Mouse (Mus musculus) liver, embryonic 13.5 days (tissue): ENCODE data around the gene Hpd. TPM values are rescaled to one million over a fixed set of nuclear protein-coding genes. Genes with fewer than 3 reads are reported as not detected.

Experiments
- ATAC-seq: fragments of 200-750 bp; cut with Nextera tagmentation; 2 replicates; pipeline ENCODE4 v1.8.0; 2017; ENCODE audit warnings: low read depth, mild to moderate bottlenecking, moderate number of reproducible peaks, moderate library complexity
- DNase-seq: peaks from one replicate; pipeline ENCODE4 v3.0.0; 2022
- H3K27ac ChIP-seq: fragments of 300-500 bp; sonication (generic); 2 replicates; pipeline ENCODE4 v1.5.1; 2015; ENCODE audit warnings: moderate library complexity, mild to moderate bottlenecking, inconsistent platforms
- H3K27me3 ChIP-seq: fragments of 300-500 bp; sonication (generic); 2 replicates; pipeline ENCODE4 v1.6.1; 2015; ENCODE audit warnings: mild to moderate bottlenecking, inconsistent platforms
- H3K36me3 ChIP-seq: fragments of 300-500 bp; sonication (generic); 2 replicates; pipeline ENCODE4 v1.6.1; 2015; ENCODE audit warnings: mild to moderate bottlenecking, inconsistent platforms
- H3K4me1 ChIP-seq: fragments of 300-500 bp; sonication (generic); replicated peaks from 2 replicates; pipeline ENCODE4 v1.6.1; 2015; ENCODE audit warnings: inconsistent platforms
- H3K4me2 ChIP-seq: fragments of 300-500 bp; sonication (generic); 2 replicates; pipeline ENCODE4 v1.6.1; 2015; ENCODE audit warnings: inconsistent platforms, mild to moderate bottlenecking, moderate library complexity
- H3K4me3 ChIP-seq: fragments of 300-500 bp; sonication (generic); replicated peaks from 2 replicates; pipeline ENCODE4 v1.5.1; 2015; ENCODE audit warnings: mild to moderate bottlenecking, inconsistent platforms
- H3K9ac ChIP-seq: fragments of 300-500 bp; sonication (generic); 2 replicates; pipeline ENCODE4 v1.6.1; 2015; ENCODE audit warnings: mild to moderate bottlenecking, inconsistent platforms
- H3K9me3 ChIP-seq: fragments of 300-500 bp; sonication (generic); replicated peaks from 2 replicates; pipeline ENCODE4 v1.6.1; 2016; ENCODE audit warnings: inconsistent platforms
- WGBS: fragments of 180-500 bp; shearing (Covaris S2); methylation state at CpG from one replicate; pipeline ENCODE4 v1.1.7; 2015; ENCODE audit not compliant: insufficient replicate concordance; 5-methylcytosine and 5-hydroxymethylcytosine counted together
- polyA plus RNA-seq: library from polyadenylated mRNA; unstranded; fragments of >200 nt; fragmentation: Nextera tagmentation; extraction: Ambion mirVana; gene quantifications from 2 replicates; pipeline ENCODE4 v1.2.1, GENCODE M21; 2015

Gene Hpd
- polyA plus RNA-seq, 1 experiment from 2014 or later: 12.4 TPM

DNA sequence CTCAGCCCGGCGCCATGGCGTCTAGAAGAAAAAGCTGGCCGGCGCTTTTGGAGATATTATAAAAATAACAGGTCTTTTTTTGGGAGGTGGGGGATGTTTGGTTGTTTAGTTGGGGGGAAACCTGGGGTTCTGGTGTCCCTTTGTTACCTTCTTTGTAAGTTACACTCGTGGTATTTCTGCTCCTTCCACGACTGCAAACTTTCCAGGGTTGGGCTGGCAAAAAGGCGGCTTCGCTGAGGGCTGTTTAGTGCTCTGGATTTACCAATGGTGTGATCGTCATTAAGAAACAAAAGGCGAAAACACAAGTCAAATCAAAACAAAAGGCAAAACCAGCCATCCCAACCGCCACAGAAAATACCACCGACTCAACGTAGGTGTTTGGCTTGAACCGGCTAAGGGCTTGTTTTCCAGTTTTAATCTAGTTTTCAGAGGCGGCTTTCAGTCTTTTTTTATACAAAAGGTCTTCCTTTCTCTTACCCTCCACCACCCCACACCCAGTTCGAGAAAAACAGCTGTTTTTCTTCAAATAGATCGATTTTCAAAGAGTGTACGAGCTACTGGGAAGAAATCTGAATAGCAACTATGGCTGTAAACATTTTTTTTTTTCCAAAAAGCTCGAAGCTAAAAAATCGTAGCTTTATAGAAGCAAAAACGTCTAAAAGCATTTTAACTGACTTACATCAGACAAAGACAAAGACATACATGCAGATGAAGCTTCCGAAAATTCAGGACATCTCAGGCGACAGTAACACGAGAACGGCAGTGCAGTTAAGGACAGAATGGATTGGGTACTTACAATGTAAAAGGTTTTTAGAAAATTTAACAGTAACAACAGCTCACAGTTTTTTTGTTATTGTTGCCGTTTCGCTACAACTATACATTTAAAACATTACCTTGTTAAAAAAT is 42.6 kb downstream of the Hpd start:
- no peaks in the 10 kb centered on the region for H3K27me3 ChIP-seq
- H3K9me3 ChIP-seq: no peaks in the 10 kb centered on the region
- 2% methylated on average over 28 of the region's 28 CpGs for WGBS
- H3K4me1 ChIP-seq: peaks cover 69% of the 10 kb centered on the region
- H3K4me2 ChIP-seq: peak overlapping the region; percentile 100
- H3K27ac ChIP-seq: peak overlapping the region; percentile 100
- DNase-seq: no peak
- no peak for ATAC-seq
- H3K9ac ChIP-seq: peak overlapping the region; percentile 100
- peaks cover 20% of the 10 kb centered on the region for H3K36me3 ChIP-seq
- peak overlapping the region; percentile 96 for H3K4me3 ChIP-seq

DNA sequence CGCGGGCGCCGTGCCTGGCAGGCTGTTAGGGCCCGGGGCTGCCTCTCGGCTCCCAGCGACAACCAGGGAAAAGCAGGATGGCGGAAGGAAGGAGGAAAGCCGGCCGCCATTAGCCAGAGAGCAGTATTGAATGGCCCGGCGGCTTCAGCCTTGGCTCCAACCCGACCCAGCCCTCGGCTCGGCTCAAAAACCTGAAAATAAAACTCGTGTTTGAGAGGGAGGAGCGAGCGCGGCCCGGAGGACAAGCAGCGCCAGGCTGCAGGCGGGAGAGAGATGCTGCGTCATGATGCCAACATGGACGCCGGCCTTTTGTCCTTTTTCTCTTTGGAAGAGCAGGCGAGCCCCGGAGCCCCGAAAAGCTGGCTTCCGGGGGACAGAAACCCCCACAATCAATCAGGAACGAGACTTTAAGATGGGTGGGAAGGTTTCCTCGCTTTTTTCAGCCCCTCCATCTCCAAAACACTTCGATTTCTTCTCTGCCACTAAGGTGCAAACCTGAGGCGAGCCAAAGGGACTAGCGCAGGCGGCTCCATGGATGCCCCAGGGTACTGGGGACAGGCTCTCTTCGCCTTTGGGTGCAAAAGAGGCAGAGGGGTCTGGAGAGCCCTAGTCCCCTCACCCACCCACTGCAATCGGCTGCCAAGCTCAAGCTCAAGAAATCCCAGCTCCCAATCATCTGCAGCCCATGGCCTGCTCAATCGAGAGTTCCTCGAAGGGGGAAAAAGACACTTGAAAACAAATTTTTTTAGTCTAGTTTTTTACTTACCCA is 43.4 kb downstream of the Hpd start:
- Histone ChIP-seq H3K9me3 (no peaks in the 10 kb centered on the region), H3K27me3 (no peaks in the 10 kb centered on the region), H3K9ac (peak overlapping the region; percentile 100), H3K36me3 (peaks cover 23% of the 10 kb centered on the region), H3K4me3 (peak overlapping the region; percentile 96), H3K4me1 (peaks cover 69% of the 10 kb centered on the region), H3K4me2 (peak overlapping the region; percentile 100), H3K27ac (peak overlapping the region; percentile 100)
- 1% methylated on average over 39 of the region's 39 CpGs for WGBS
- DNase-seq: peak; percentile 80
- no peak for ATAC-seq

DNA sequence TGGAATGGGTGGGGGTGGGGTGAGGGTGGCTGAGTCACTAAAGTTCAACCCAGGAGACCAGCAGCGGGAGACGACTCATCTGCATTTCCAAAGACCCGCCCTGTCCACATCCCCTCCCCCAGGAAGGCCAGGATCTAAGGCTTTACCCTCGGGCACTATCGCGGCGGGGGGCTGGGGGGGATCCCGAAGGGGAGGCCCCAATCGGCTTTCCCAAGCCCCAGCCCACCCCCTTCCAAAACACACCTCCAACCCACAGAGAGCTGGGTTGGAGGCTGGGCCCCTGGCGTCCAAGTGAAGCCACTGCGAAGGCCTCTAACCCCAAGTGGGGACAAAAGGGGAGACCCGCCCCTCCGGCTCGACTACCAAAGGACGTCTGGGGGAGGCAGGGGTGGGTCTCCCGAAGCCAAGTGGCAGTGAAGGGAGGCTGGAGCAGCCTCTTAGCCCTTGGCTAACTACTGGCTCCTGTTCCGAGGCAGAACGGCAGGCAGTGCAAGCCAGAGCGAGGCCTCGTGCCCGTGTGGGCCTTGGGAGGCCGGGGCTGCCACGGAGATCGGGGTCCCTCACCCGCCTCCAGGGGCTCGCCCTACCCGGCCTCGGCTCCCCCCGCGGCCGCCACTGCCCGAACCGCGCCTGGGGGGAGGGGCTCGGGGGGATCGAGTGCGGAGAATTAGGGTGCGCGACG is 44.2 kb downstream of the Hpd start:
- peak; percentile 49 for ATAC-seq

DNA sequence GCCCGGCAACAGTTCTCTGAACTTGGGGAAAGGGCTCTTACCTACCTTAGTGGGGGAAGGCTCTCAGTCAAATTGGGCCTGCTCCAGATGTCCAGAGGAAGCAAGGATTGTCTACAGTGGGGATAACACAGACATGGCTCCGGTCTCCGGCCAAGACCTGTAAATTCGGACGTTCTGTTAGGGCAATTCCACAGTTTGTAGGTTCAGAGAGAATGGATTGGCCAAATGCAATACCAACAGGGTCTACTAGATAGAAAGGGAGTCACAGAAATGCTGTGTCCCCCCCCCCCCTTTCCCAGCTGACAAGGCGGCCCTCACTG is 44.7 kb downstream of the Hpd start:
- no peak for ATAC-seq
- 4% methylated on average over 6 of the region's 6 CpGs for WGBS
- H3K4me1 ChIP-seq: peaks cover 69% of the 10 kb centered on the region

More for the DNA sequence above, 44.2 kb downstream of the Hpd start:
- H3K36me3 ChIP-seq: peaks cover 28% of the 10 kb centered on the region
- peak overlapping the region; percentile 100 for H3K27ac ChIP-seq
- peak overlapping the region; percentile 100 for H3K4me2 ChIP-seq
- under 1% methylated on average over 40 of the region's 40 CpGs for WGBS
- peak overlapping the region; percentile 100 for H3K9ac ChIP-seq
- H3K27me3 ChIP-seq: no peaks in the 10 kb centered on the region
- H3K4me3 ChIP-seq: peak overlapping the region; percentile 96
- peaks cover 69% of the 10 kb centered on the region for H3K4me1 ChIP-seq
- H3K9me3 ChIP-seq: no peaks in the 10 kb centered on the region
- DNase-seq: peak; percentile 64

DNA sequence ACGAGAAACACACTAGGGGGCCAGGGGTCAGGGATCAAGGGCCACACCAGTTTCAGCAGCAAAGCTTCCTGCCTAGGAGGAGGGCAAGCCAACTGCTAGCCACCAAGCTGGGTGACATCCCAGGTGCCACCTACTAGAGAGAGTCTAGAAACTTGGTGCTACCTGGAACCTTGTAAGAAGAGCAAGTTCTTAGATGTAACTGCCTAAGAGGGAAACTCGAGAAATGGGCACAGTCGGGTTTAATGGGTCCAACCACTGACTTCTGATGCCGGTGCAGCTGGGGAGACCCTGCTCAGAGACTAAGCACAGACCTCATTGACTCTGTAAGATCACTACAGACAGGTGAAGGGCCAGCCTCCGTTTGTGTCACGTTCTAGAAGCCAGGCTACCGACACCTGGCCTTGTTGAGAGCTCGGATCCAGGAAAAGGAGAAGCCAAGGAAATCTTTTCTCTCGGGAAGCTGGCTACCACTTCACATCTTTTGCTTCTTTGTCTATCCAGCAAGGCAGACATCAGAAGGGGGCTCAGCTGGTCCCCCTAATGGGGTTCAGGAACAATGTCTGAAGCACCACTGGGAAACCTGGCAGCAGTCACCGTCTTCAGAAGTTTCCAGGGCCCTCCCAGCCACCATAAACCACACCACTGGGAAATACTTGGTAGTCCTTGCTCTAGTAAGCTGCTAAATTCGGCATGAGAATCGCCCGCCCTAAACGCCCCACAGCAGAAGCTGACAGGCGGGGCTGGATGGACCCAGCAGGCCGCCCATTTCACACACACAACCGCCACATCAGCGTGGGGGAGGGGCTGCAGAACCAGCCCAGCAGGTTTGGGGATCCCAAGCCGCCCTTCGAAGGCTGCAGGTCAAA is 45.2 kb downstream of the Hpd start:
- Histone ChIP-seq H3K36me3 (peaks cover 31% of the 10 kb centered on the region), H3K4me2 (peak overlapping the region; percentile 100), H3K4me1 (peaks cover 75% of the 10 kb centered on the region), H3K4me3 (peak overlapping the region; percentile 96), H3K9me3 (no peaks in the 10 kb centered on the region), H3K9ac (peak overlapping the region; percentile 100), H3K27ac (peak overlapping the region; percentile 100), H3K27me3 (no peaks in the 10 kb centered on the region)
- ATAC-seq (peak; percentile 19), DNase-seq (peak; percentile 84)
- 3% methylated on average over 20 of the region's 20 CpGs for WGBS

More for the DNA sequence above, 44.7 kb downstream of the Hpd start:
- Histone ChIP-seq H3K4me2 (peak overlapping the region; percentile 100), H3K36me3 (peaks cover 31% of the 10 kb centered on the region), H3K9ac (peak overlapping the region; percentile 100), H3K4me3 (peak overlapping the region; percentile 96), H3K9me3 (no peaks in the 10 kb centered on the region), H3K27ac (peak overlapping the region; percentile 100), H3K27me3 (no peaks in the 10 kb centered on the region)
- no peak for DNase-seq

DNA sequence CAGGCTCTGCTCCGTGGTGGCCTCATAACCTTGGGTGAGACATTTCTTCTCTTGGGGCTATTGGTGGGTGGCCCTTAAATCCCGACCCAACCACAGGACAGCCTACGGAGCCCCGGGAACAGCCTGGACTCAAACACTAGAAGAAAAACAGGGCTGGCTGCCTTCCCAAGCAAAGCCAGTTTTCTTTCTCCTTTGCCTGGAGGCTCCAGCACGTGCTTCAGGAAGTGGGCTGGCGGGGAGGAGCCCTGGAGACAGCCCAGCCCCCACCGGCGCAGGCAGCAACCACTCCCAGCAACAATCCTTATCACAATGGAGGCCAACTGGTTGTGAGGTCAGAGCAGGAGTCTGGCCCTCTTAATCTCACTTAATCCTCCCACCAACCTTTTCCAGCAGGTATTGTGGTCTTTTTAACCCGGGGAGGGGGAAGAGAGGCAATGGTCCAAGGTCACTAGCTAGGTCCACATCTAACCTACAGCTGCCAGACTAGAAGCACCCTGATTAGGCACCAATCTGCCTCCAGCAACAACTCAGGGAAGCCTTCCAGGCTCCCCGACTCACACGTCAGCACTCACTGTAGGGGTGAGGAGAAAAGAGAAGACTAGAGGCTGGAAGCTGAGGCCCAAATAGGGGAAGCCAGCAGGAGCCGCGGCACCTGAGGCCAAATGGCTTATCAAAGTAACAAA is 46.0 kb downstream of the Hpd start:
- Histone ChIP-seq H3K9me3 (no peaks in the 10 kb centered on the region), H3K27ac (peak overlapping the region; percentile 100), H3K27me3 (no peaks in the 10 kb centered on the region), H3K4me1 (peaks cover 83% of the 10 kb centered on the region), H3K4me3 (peak overlapping the region; percentile 96), H3K4me2 (peak overlapping the region; percentile 100), H3K36me3 (peaks cover 31% of the 10 kb centered on the region), H3K9ac (peak overlapping the region; percentile 100)
- DNase-seq: peak; percentile 91
- 1% methylated on average over 13 of the region's 13 CpGs for WGBS
- ATAC-seq: peak; percentile 64

DNA sequence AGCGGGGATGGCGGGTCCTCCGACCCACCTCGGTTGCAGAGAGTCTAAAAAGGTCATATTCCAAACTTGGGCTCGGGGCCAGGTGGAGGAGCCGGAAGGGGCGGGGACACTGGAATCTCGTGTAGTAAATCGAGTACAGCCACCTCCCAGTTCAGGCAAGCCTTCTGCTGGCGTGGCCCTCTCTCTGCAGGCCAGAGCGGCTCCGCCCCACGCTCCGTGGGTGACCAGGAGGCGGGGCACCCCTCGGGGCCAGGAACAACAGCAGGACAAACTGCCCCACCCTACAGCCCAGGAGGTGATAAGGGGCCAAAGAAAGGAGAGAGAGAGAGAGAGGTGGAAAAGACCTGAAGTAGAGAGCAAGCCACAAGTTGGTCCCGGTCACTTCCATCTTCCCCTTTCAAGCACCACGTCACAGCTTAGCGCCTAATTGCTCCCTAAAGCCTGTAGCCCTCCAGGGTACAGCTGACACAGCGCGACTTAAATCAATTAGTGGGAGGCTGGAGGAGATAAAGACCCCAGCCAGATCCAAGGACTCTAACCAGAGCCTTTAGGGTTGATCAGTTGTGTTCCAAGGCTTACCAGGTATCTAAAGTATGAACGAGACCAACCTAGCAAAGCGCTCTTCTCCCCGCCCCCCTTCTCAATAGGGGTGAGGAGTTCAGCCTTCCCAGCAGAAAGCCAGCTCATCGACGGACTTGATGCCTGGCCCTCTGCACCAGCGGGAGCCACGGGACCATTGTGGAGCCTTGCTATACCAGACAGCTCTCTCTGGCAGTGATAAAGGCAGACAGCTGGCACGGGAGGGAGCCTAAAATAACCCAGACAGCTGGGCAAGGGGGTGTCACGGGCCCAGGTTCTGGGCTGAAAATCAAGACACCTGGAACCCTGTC is 46.8 kb downstream of the Hpd start:
- DNase-seq (peak; percentile 86), ATAC-seq (peak; percentile 34)
- Histone ChIP-seq H3K27me3 (0 out of 2 replicates have a peak, but pooled peaks cover 1% of the 10 kb centered on the region), H3K4me3 (peak overlapping the region; percentile 96), H3K4me2 (peak overlapping the region; percentile 100), H3K36me3 (peaks cover 31% of the 10 kb centered on the region), H3K27ac (peak overlapping the region; percentile 100), H3K4me1 (peaks cover 91% of the 10 kb centered on the region), H3K9me3 (no peaks in the 10 kb centered on the region), H3K9ac (peak overlapping the region; percentile 100)
- whole genome bisulfite sequencing: 9% methylated on average over 30 of the region's 30 CpGs

DNA sequence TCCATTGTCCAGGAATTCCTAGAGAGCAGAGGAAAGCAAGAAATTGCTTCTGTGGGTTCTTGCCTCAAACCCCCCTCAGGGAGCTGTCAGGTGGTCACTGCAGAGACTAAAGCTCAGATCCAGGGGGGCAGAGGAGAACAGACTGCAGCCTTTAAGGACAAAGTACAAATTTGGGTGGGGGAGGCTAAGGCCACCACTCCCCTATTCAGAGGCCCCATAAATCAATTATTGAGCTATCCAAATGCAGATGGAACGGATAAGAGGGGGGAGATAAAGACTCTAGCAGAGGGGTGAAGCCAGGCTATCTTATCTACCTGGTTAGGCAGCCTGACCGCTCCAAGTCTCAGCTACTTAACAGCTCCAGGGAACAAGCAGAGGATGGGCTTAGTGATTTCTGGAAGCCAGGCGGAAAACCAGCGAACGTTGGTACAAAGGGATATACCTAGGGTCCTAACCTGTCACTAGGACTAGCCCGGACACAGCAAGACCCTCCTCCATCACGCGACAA is 47.6 kb downstream of the Hpd start:
- Histone ChIP-seq H3K4me2 (peak overlapping the region; percentile 100), H3K36me3 (peaks cover 31% of the 10 kb centered on the region), H3K9me3 (no peaks in the 10 kb centered on the region), H3K27me3 (0 out of 2 replicates have a peak, but pooled peaks cover 4% of the 10 kb centered on the region), H3K4me1 (peaks cover 91% of the 10 kb centered on the region), H3K9ac (peak overlapping the region; percentile 100), H3K27ac (peak overlapping the region; percentile 100), H3K4me3 (peak overlapping the region; percentile 96)
- DNase-seq (no peak), ATAC-seq (no peak)
- 50% methylated on average over 8 of the region's 8 CpGs for WGBS

DNA sequence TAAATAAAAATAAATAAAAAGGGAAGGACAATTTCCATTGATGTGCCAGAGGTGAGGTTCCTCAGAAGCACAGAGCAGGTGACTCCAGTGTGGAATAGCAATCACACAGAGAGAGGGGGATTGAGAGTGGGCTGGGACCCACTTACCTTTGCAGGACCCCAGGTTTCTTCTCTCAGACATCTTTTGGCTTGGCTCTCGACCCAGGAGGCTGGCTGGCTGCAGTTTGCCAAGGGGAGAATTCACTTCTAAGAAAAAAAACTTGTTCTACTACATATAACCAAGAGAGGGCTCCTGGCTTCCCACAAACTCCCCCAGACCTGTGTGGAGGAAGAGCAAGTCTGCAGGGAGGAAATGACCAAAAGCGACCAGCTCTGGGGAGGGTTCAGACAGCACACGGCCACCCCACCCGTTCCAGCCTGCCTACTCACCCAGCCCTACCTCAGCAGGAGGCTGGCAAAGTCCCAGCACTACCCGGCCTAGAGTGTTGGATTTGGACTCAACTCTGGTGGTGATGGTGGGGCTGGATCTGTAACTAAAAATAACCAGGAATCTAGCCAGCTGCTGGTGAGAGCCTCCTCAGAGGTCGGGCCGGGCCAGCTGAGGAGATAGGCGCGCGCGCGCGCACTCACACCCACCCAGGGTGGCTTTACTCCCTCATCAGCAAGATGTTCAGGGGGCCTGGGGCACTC is 48.2 kb downstream of the Hpd start:
- peaks cover 31% of the 10 kb centered on the region for H3K36me3 ChIP-seq
- 0 out of 2 replicates have a peak, but pooled peaks cover 9% of the 10 kb centered on the region for H3K27me3 ChIP-seq
- H3K9me3 ChIP-seq: no peaks in the 10 kb centered on the region
- H3K9ac ChIP-seq: peak overlapping the region; percentile 100
- DNase-seq (no peak), ATAC-seq (no peak)
- peaks cover 91% of the 10 kb centered on the region for H3K4me1 ChIP-seq
- H3K4me3 ChIP-seq: peak overlapping the region; percentile 96
- H3K4me2 ChIP-seq: peak overlapping the region; percentile 100
- 46% methylated on average over 13 of the region's 13 CpGs for whole genome bisulfite sequencing
- H3K27ac ChIP-seq: peak overlapping the region; percentile 100
